Mouse (Mus musculus): ENCODE measurements around the gene Slc6a12. TPM values are rescaled to one million over a fixed set of nuclear protein-coding genes. Genes with fewer than 3 reads are reported as not detected.

Gene Slc6a12
- 0.37 and 1.0 TPM in 2 replicates for total RNA-seq (2015)
- total RNA-seq (2017), result 0.54 and 3.6 TPM in 2 replicates

GRCm38 (mm10) chr6:121343026-121343770 lies at the start of gene Slc6a12:
Gene Slc6a12 (plus strand): TSS chr6:121343076.
- ATAC-seq (replicated peaks; ENCODE audit: poor library complexity), result peak; percentile 76

- ATAC-seq (replicated peaks; ENCODE audit: poor library complexity), result no peak
Observed at GRCm38 (mm10) chr6:121299317-121299716, 43.6 kb upstream of the Slc6a12 start.

- ATAC-seq (replicated peaks; ENCODE audit: poor library complexity), result no peak
Observed at GRCm38 (mm10) chr6:121299954-121300353, 42.9 kb upstream of the Slc6a12 start, which contains the start of gene Slc6a13. Gene Slc6a13 (plus strand): TSS chr6:121300227.

GRCm38 (mm10) chr6:121300504-121300903 lies 42.4 kb upstream of the Slc6a12 start:
- ATAC-seq (replicated peaks; ENCODE audit: poor library complexity), result no peak

- ATAC-seq (replicated peaks; ENCODE audit: poor library complexity), result no peak
Observed at GRCm38 (mm10) chr6:121303466-121304220, 39.2 kb upstream of the Slc6a12 start.

GRCm38 (mm10) chr6:121304630-121305029 lies 38.2 kb upstream of the Slc6a12 start:
- ATAC-seq (replicated peaks; ENCODE audit: poor library complexity), result no peak

- ATAC-seq (replicated peaks; ENCODE audit: poor library complexity), result no peak
Observed at GRCm38 (mm10) chr6:121305571-121305970, 37.3 kb upstream of the Slc6a12 start.

GRCm38 (mm10) chr6:121310984-121311383 lies 31.9 kb upstream of the Slc6a12 start:
- no peak for ATAC-seq (replicated peaks; ENCODE audit: poor library complexity)

- ATAC-seq (replicated peaks; ENCODE audit: poor library complexity), result peak; percentile 50; the same call in 1 of the 2 replicates
Observed at GRCm38 (mm10) chr6:121319099-121319498, 23.8 kb upstream of the Slc6a12 start.

GRCm38 (mm10) chr6:121322381-121323110 lies 20.3 kb upstream of the Slc6a12 start:
- ATAC-seq (replicated peaks; ENCODE audit: poor library complexity), result no peak

GRCm38 (mm10) chr6:121325298-121325697 lies 17.6 kb upstream of the Slc6a12 start:
- ATAC-seq (replicated peaks; ENCODE audit: poor library complexity), result no peak

GRCm38 (mm10) chr6:121325740-121326139 lies 17.1 kb upstream of the Slc6a12 start:
- peak; percentile 57 for ATAC-seq (replicated peaks; ENCODE audit: poor library complexity)

- peak; percentile 35 for ATAC-seq (replicated peaks; ENCODE audit: poor library complexity)
Observed at GRCm38 (mm10) chr6:121326486-121327069, 16.3 kb upstream of the Slc6a12 start.

GRCm38 (mm10) chr6:121328417-121328884 lies 14.4 kb upstream of the Slc6a12 start:
- no peak for ATAC-seq (replicated peaks; ENCODE audit: poor library complexity)

GRCm38 (mm10) chr6:121329848-121330508 lies 12.9 kb upstream of the Slc6a12 start:
- no peak for ATAC-seq (replicated peaks; ENCODE audit: poor library complexity)

- no peak for ATAC-seq (replicated peaks; ENCODE audit: poor library complexity)
Observed at GRCm38 (mm10) chr6:121335841-121336240, 7.0 kb upstream of the Slc6a12 start.

- ATAC-seq (replicated peaks; ENCODE audit: poor library complexity), result peak; percentile 72
Observed at GRCm38 (mm10) chr6:121336558-121336957, 6.3 kb upstream of the Slc6a12 start.

- no peak for ATAC-seq (replicated peaks; ENCODE audit: poor library complexity)
Observed at GRCm38 (mm10) chr6:121337229-121337628, 5.6 kb upstream of the Slc6a12 start.

- ATAC-seq (replicated peaks; ENCODE audit: poor library complexity), result peak; percentile 76
Observed at GRCm38 (mm10) chr6:121337770-121338518, 4.9 kb upstream of the Slc6a12 start.

GRCm38 (mm10) chr6:121338519-121338896 lies 4.4 kb upstream of the Slc6a12 start:
- ATAC-seq (replicated peaks; ENCODE audit: poor library complexity), result no peak

All from megakaryocyte progenitor cell, adult 5-6 weeks (primary cell).